Mouse (Mus musculus) gastrocnemius, postnatal 36 days (tissue): ENCODE data around the gene Dapk1. TPM values are rescaled to one million over a fixed set of nuclear protein-coding genes. Genes with fewer than 3 reads are reported as not detected.

Experiments used
- DNase-seq, 2 experiments: peaks; one replicate each; pipeline ENCODE4 v3.0.0; 2022
- intact Hi-C: fragments of 180-260 bp; cut with DNase I; formaldehyde crosslinking; loops from one replicate; pipeline ENCODE4 v1.15.1; 2025
- total RNA-seq, 2 experiments: library from RNA; stranded (reverse); gene quantifications; 2 replicates each; pipeline ENCODE4 v1.2.3; 2021

Gene Dapk1
- total RNA-seq, 2 experiments from 2014 or later = 3.9 to 4.2 TPM

DNA sequence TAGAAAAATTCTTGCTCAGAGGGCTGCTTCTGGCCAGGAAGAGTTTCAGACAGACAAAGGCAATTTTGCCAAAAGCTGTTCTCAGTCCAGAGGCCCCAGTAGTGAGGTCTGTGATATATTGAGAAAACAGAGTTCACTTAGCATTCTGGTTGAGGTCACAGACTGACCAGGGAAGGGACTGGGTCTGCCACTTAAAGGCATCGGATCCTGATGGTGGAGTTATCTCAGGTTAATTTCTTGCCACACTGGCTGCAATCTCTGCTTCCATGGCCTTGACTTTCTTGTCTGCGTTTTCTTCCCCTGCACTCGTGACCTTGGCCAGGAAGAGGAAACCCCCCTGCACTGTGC, 127.3 kb downstream of the Dapk1 start:
- DNase-seq = no peak
- intact Hi-C loops = no loop called here

DNA sequence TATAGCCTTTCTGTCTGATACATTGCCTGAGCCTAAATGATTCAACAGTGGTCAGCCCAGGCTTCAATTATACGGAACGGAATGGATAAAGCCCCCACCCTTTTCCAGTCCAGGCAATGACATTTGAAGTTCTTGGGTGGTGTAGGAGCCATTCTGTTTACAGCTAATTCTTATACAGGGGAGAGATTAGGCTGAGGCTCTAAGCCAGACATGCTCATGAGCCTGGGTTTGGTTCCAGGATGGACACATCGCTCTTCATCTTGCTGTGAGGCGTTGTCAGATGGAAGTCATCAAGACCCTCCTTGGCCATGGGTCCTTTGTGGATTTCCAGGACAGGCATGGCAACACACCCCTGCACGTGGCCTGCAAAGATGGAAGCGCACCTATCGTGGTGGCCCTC, 128.8 kb downstream of the Dapk1 start:
- intact Hi-C loops = no loop called here
- DNase-seq = no peak

DNA sequence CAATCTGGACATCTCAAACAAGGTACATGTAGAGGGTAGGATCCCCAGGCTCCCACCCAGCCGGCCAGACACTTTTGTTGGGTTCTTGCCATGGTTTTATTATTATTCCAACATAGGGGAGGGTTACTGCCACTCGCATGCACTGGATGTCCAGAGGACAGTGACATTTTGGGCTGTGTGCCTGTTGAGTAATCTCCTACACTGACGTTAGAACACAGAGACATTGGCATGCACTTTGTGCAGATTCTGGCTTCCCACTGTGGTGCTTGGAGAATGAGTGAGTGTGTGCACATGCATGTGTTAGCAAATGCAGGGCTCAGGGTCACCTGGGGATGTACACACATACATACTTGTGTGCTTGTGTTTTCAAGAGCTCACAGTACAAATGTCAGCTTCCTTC, 129.3 kb downstream of the Dapk1 start:
- no peak for DNase-seq

DNA sequence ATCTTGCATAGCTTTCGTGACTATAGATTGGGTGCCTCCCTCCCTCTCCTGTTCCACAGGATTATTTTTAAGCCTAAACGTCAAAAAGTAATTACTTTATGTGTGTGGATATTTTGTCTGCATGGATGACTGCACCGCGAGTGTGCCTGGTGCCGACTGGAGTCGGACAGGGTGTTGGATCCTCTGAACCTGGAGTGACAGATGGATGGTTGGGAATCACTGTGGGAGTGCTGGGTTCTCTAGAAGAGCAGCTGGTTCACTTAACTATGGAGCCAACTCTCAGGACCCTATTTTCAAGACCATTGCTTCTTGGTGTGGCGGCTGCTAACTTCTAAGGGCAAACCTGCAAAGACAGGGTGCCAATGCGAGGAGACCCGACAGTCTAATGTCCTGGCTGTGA, 133.6 kb downstream of the Dapk1 start:
- intact Hi-C loops = loop anchor here (5.0 kb wide), 1 partner anchor 48 kb away; no protein-coding TSS in a partner anchor
- no peak for DNase-seq

More for the DNA sequence above, 129.3 kb downstream of the Dapk1 start:
- intact Hi-C loops = no loop called here

DNA sequence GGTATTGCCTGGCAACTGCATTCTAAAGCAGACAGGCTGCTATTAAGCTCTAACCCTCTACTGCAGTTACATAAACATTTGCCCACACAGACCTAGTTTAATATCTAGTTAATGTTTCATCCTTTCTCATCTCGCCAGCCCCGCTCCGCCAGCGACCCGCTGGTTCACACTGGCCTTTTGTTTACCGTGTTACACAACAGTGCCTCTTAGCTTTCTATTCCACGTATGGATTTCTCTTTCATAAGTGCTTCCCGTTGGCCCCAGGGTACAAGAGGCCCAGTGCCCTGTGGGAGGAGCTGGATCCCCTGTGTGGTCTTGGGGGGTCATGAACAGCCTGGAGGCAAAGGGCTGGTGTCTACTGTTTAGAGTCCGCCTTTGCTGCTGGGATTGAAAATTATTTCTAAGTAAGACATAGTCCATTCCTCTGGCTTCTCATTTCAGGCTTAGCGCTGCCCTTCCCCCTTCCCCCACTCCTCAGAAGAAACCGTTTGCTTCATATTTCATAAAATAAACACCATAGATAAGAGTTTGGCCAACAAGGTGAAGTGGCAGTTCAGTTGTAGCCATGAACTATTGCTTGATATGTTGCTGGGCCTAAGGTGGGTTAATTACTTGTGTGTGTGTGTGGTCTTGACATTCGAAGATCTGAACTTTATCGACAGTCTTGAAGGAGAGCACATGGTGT, 134.8 kb downstream of the Dapk1 start:
- intact Hi-C loops = loop anchor here (5.0 kb wide), 1 partner anchor 49 kb away; no protein-coding TSS in a partner anchor
- DNase-seq = no peak

DNA sequence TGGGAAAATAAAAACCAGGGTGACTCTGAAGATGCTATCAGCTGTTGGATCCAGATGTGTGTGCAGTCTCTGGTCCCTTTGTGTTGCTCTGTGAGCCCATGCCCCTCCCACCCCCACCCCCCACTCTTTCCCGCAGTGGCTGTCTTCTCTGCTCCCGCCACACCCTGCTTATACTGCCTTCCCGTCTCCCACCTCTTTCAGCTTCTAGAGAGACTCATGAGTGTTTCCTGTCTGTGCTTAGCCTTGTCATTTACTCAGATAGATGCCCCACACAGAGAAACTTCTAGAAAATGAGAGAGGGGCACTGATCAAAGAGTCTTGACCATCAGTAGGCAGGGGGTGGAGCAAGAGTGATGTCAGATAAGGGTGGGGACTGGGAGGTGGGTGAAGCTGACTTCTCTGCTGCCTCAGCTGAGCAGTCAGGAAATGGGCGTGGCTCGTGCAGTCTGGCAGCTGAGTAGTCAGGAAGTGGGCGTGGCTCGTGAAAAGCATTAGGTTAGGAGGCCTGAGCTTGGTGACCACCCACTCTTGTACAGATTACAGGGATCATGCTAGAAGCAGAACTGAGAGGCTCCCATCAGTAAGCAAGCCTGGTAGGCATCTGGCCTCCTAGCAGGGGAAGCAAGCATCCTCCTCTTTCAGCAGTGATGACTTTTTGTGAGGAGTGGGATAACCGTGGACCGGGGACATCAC, 136.0 kb downstream of the Dapk1 start:
- DNase-seq = peak; percentile 70 to 78
- intact Hi-C loops = loop anchor here (2.0 to 5.0 kb wide), 2 partner anchors 50 to 135 kb away; no protein-coding TSS in a partner anchor

DNA sequence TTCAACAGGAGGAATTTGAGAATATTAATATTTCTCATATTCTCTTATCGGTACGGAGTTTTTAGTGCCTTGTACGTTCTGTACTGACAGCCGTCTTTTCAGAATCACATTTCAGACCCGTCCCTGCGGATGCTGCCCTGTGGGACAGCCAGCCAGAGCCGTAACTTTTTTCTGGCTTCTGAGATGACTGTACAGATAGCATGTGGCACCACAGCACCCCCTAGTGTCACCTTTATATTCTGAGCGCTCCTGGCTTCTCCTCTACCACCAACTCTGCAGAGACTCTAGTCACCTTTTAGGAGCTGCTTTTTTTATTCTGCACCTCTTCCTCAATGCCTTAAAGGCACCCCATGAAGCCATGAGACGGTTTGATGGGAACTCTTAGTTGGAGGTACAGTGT, 136.7 kb downstream of the Dapk1 start:
- intact Hi-C loops = loop anchor here (2.0 to 5.0 kb wide), 2 partner anchors 51 to 136 kb away; no protein-coding TSS in a partner anchor
- DNase-seq = peak; percentile 51 to 69

DNA sequence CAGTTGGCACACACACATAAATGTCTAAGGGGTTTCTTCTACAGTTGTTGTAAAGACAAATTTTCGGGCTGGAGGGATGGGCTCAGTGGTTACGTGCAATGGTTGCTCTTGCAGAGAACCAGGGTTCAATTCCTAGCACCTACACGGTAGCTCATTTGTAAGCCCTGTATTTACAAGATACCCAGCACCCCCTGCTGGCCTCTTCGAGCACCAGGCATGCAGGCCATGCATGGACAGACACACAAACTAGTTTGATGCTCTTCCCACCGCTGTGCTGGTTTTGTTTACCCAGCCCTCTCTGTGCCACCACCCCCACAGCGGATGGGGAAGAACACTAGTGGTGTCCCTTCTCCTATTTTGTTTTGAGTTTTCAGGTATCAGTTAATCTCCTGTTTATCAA, 138.5 kb downstream of the Dapk1 start:
- DNase-seq = no peak
- intact Hi-C loops = loop anchor here (5.0 kb wide), 1 partner anchor 893 kb away; no protein-coding TSS in a partner anchor

DNA sequence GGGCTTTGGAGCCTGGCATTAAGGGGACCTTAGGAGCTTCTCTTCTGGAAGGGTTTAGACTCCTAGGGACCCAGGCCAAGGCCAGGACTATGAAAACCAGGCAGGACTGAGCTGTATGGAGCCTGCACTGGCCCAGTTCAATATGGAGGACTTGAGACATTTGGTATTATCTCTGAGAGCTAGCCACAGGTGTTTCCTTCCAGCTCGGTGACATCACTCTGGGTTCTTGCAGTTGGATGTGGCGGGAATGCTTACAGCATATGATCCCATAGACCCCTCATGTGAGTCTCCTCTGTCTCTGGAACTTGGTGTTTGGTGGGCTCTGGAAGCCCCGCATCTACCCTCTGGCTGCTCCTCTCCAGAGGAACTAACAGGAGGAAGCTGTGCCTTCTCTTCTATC, 140.9 kb downstream of the Dapk1 start:
- no peak for DNase-seq
- intact Hi-C loops = loop anchor here (1.0 to 5.0 kb wide), 2 partner anchors 262 to 895 kb away; no protein-coding TSS in a partner anchor

DNA sequence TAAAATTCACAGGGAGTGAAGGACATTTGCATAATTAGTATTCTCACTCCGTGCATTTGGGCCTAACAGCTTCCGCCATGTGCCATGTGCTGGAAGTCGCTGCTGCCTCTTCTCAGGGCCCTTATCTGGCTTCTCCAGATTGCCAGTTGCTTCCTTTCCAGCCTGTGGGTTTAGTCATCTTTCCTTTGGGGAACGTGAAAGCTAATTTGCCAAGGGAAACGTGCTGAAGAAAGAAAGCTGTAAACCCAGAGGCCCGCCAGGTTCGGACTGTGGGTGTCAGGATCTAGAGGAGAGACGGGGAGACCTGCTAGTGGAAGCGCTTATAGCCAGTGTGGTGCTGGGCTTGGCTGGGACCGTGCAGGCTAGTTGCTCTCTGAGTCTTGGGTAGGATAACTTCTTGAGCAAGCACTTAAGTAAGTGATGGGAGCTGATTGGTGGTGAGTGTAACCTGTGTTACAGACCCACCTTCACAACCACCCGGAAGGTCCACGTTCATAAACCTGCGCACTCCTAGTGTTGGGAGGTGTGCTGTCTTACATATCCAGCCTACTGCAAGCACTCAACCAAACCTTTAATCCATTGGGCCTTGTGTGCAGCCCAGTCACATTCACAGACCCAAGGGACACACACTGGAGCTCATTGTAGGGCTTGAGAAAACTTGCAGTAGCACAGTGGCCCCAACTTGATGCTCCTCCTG, 141.8 kb downstream of the Dapk1 start:
- DNase-seq = no peak
- intact Hi-C loops = loop anchor here (1.0 to 5.0 kb wide), 2 partner anchors 263 to 896 kb away; no protein-coding TSS in a partner anchor

DNA sequence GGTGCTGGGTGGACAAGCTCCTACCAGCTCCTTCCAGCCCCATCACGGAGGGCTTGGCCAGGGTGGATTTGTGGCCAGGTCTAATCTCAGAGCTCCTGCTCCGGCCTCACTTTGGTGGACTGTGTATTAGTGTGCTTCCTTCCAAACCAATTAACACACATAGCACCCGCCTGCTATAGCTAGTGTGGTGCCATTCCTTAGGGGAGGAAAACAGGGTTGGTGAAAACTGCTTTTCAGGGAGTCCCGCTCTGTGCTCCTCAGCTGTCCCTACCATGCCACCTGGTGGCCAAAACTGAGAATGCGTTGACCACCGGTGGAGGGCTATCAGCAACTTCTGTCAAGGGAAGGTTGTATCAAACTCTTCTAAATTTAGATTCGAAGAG, 142.3 kb downstream of the Dapk1 start:
- DNase-seq = peak; percentile 80 to 83
- intact Hi-C loops = loop anchor here (5.0 kb wide), 1 partner anchor 897 kb away; no protein-coding TSS in a partner anchor

DNA sequence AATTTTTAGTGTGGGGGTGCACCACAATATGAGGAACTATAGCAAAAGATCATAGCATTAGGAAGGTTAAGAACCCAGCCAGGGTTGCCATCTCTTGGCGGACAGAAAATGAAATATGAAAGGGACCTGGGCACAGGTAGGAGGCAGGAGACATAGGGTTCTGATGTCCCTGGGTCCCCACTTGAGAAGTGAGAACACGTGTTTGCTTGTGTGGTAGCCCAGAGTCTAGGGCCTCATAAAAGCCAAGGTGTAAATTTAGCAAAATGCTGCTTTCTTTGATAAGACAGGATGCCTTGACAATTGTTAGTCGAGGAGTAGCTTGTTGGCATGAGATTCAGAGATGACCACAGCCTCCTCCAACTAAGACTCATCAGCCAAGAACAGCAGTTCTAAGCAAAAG, 143.0 kb downstream of the Dapk1 start:
- intact Hi-C loops = loop anchor here (5.0 kb wide), 1 partner anchor 897 kb away; no protein-coding TSS in a partner anchor
- DNase-seq = no peak

DNA sequence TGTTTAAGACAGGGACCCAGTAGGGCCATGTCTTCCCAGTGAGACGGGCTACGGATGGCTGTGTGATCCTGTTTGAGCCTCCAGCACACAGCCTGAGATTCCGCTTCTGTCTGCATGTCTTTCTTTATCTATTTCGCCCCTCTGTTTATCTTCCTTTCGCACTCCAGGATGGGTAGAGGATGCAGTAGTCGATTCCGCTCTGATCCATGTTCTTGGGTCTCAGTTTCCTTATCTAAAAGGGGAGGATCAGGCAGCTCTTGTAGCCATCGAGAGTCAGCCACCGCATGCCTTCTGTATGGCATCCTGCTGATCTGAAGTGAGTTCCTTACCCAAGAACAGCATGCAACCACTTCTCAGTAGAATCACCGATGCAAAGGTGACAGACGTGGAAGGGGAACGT, 143.6 kb downstream of the Dapk1 start:
- DNase-seq = no peak
- intact Hi-C loops = no loop called here

DNA sequence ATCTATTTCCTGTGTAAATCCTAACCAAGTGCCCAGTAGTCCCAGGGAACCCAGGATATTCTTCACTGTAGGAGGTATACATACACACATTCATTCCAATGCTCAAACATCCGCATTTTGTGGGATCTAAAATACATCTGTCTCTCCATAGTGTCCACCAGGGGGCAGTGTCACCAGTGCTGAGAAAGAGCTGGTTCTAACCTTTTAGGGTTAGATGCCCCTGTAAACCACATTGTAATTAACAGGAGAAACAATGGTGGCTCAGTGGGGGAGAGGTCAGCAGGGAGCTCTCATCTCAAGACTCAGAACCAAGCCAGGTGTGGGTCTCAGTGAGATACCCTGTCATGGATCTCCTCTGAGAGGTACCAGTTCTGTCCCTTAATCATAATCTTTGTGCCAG, 144.5 kb downstream of the Dapk1 start:
- no peak for DNase-seq
- intact Hi-C loops = no loop called here

DNA sequence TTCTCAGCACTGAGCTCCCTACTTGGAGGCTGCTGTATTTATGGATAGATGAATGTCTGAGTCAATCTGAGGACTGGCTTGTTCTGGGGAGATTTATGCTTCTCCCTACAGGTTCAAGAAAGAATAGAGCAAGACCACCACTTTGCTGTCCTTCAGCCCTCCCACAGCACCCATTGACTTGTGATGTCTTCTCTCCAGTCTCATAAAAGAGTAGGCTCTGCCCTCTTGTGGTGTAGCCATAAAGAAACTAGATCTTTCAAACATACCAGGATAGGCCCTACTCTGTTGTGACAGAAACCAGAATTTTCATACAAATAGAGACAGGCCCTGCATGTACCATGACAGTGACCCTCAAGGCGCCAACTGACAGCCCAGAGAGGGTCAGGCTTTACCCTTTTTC, 145.5 kb downstream of the Dapk1 start:
- intact Hi-C loops = no loop called here
- DNase-seq = no peak

DNA sequence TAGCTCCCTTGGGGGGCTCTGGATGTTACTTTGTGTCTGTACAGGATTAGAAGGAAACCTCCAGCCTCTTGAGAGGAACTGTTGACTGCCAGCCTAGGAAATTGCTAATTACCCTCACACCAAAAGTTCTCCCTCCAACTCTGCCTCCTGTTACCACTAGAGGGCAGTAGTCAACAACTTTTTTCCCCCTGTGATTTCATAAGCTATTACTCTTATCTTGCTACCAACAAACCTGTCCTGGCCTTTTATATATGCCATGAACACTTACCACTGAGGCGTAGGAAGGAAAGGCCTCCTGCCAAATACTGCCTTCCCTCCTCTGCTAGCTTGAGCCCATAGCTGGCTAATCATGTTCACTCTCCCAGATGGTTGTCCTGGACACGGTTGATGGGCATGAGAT, 146.8 kb downstream of the Dapk1 start:
- no peak for DNase-seq
- intact Hi-C loops = no loop called here

DNA sequence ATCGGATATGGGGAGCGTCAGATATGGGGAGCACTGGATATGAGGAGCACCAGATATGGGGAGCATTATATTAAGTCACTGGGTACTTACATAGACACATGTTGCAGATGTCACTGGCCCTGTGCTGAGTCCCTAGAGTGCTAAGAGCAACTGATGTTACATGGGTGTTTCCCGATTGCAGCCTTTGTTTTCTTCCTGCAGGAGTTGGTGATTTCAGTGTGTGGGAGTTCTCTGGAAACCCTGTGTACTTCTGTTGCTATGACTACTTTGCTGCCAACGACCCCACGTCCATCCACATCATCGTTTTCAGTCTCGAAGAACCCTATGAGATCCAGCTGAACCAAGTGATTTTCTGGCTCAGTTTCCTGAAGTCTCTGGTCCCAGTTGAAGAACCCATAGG, 149.2 kb downstream of the Dapk1 start:
- DNase-seq = no peak
- intact Hi-C loops = no loop called here

DNA sequence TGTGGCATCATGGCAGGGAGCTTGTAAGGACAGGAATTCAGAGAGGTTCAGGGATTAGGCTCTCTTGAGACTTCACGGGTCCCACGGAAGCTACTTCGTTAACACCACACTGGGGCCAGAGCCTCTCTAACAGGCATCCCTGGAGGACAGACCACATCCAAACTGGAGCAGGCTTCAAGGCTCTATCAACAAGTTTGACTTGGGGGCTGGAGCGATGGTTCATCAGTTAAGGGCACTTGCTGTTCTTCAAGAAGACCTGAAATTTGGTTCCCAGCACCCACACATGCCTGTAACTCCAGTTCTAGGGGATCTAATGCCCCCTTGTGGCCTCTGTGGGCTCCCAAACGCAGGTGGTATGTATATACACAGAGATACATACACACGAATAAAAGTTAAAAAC, 151.5 kb downstream of the Dapk1 start:
- DNase-seq = no peak
- intact Hi-C loops = no loop called here

DNA sequence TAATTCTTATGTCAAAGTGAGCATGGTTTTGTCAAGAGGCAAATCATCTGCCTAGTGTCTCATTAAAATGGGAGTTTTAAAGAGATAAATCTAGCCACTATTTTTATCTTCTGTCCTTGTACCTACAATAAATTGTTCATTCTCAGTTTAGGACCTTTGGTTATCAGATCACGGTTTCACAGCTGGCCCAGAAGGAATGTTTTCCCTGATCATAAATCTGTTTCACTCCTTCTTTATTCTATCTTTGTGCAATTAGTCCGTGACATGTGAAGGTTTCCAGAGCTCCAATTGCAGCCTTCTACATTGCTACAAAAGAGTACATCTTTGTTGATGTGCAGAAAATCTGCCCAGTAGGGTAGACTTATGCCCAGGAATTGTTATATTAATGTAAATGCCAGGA, 153.5 kb downstream of the Dapk1 start:
- intact Hi-C loops = no loop called here
- DNase-seq = no peak

DNA sequence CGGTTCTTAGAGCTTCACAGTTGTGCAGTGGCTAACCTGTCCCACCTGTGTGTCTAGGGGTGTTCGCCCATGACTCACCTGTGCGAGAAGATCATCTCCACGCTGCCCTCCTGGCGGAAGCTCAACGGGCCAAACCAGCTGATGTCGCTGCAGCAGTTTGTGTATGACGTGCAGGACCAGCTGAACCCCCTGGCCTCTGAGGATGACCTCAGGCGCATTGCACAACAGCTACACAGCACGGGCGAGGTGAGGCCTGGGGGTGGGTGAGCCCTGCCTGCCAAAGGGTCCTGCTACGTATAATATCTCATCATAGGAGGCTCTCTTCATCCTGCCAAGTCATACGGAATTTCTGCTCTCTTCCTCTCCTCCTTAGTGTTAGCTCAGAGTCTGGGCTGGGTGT, 155.5 kb downstream of the Dapk1 start:
- no peak for DNase-seq

DNA sequence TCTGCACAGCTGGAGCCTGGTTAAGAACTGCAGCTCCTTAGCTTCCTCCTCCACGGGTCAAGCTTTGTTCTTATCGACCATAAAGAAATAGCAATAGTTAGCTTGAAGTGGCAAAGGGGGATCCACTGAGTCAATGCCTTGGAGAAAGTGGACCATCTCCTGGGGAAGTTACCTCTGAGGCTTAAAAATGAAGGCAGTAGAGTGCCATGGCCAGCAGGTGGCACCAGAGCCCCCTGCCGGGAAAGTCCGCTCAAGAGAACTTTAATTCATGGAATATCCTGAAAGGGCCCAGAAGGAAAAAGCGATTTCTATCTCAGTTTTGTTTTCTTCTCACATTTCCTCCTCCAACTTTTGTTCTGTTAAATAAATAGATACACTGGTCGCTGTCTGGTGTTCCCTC, 157.4 kb downstream of the Dapk1 start:
- intact Hi-C loops = no loop called here
- DNase-seq = peak; percentile 29 to 40

More for the DNA sequence above, 155.5 kb downstream of the Dapk1 start:
- intact Hi-C loops = no loop called here
